Comparison of ENCODE assay signal across 8 mouse cellular contexts in genomic region chr6:37097356-37098155, GRCm38 (mm10).
A peak's percentile ranks its signal among the peaks of the same experiment; 100 is the strongest.
DNase-seq lines count a peak whose midpoint lies in the region; ATAC-seq and TF ChIP-seq lines count a peak whose summit lies in the region.

No protein-coding gene starts in this region.

- 47% methylated on average over 18 of the region's 18 CpGs for WGBS in embryonic facial prominence, embryonic 11.5 days
- 46% methylated on average over 18 of the region's 18 CpGs for WGBS in limb, embryonic 12.5 days

- H3K9me3 ChIP-seq in embryonic facial prominence, embryonic 11.5 days (replicated peaks; ENCODE audit: control insufficient read depth, low read length) = no peaks in the 10 kb centered on the region
- no peaks in the 10 kb centered on the region for H3K9me3 ChIP-seq in limb, embryonic 12.5 days

- H3ac ChIP-seq in myocyte (ENCODE audit: control insufficient read depth, insufficient read length) = no peak overlapping the region

- no peaks in the 10 kb centered on the region for H3K27me3 ChIP-seq in embryonic facial prominence, embryonic 11.5 days (ENCODE audit: control insufficient read depth, insufficient read depth, low read length)
- H3K27me3 ChIP-seq in limb, embryonic 12.5 days = peaks cover 5% of the 10 kb centered on the region; the same call in 1 of the 2 replicates
- no peaks in the 10 kb centered on the region for H3K27me3 ChIP-seq in myocyte (ENCODE audit: control insufficient read depth, insufficient read depth, insufficient read length)
- H3K27me3 ChIP-seq in splenic B cell, adult 2 months (ENCODE audit: control insufficient read depth, insufficient read depth, low read length, poor library complexity, severe bottlenecking) = no peaks in the 10 kb centered on the region

- no peak for ATAC-seq in CD4-positive, CD25-positive, alpha-beta regulatory T cell, adult 4 months
- 0 out of 2 replicates have a peak, but pooled peaks have one; percentile 56 for ATAC-seq in embryonic facial prominence, embryonic 11.5 days (replicated peaks; ENCODE audit: insufficient number of reproducible peaks, low FRiP score, low TSS enrichment, low read depth)
- peak; percentile 63; the same call in 1 of the 2 replicates for ATAC-seq in limb, embryonic 12.5 days (ENCODE audit: insufficient number of reproducible peaks, insufficient read depth, low FRiP score, low TSS enrichment, low read depth)

- peak; percentile 85 for DNase-seq in CD4-positive, CD25-positive, alpha-beta regulatory T cell, adult 2 months (ENCODE audit: low read depth, low spot score)
- DNase-seq in embryonic facial prominence, embryonic 11.5 days (ENCODE audit: low spot score) = peak; percentile 96
- DNase-seq in heart, adult 8-10 months (ENCODE audit: low spot score) = peak; percentile 71
- DNase-seq in kidney, adult 8-10 months = peak; percentile 54 to 84
- peak; percentile 78 for DNase-seq in splenic B cell, adult 2 months (ENCODE audit: low read depth, low spot score)

- H3K4me2 ChIP-seq in embryonic facial prominence, embryonic 11.5 days (ENCODE audit: low read depth, low read length) = no peak overlapping the region
- no peak overlapping the region for H3K4me2 ChIP-seq in limb, embryonic 12.5 days
- peak overlapping the region; percentile 66 for H3K4me2 ChIP-seq in myocyte (ENCODE audit: low read depth)

- no peak for TF ChIP-seq POLR2A in myocyte (IDR thresholded peaks at IDR 0.05; ENCODE audit: insufficient read length, low read depth)

- no peaks in the 10 kb centered on the region for H3K4me1 ChIP-seq in embryonic facial prominence, embryonic 11.5 days (ENCODE audit: control insufficient read depth, insufficient read depth, low read length)
- peaks cover 3% of the 10 kb centered on the region; the same call in 1 of the 2 replicates for H3K4me1 ChIP-seq in limb, embryonic 12.5 days (replicated peaks)

- H3K4me3 ChIP-seq in embryonic facial prominence, embryonic 11.5 days (ENCODE audit: low read depth, low read length) = no peak overlapping the region
- no peak overlapping the region for H3K4me3 ChIP-seq in limb, embryonic 12.5 days (replicated peaks)
- H3K4me3 ChIP-seq in myocyte = no peak overlapping the region

- no peaks in the 10 kb centered on the region for H3K79me2 ChIP-seq in myocyte (ENCODE audit: control insufficient read depth, insufficient read depth)

- H3K27ac ChIP-seq in embryonic facial prominence, embryonic 11.5 days (replicated peaks; ENCODE audit: low read depth, low read length) = no peak overlapping the region
- peak overlapping the region; percentile 73 for H3K27ac ChIP-seq in limb, embryonic 12.5 days

- no peak overlapping the region for H3K9ac ChIP-seq in embryonic facial prominence, embryonic 11.5 days (replicated peaks; ENCODE audit: low read length)
- H3K9ac ChIP-seq in limb, embryonic 12.5 days (replicated peaks) = no peak overlapping the region

- no peaks in the 10 kb centered on the region for H3K36me3 ChIP-seq in embryonic facial prominence, embryonic 11.5 days (replicated peaks; ENCODE audit: control insufficient read depth, insufficient read depth, low read depth, low read length)
- H3K36me3 ChIP-seq in limb, embryonic 12.5 days = no peaks in the 10 kb centered on the region
- no peaks in the 10 kb centered on the region for H3K36me3 ChIP-seq in myocyte (ENCODE audit: control insufficient read depth, insufficient read depth)
- H3K36me3 ChIP-seq in splenic B cell, adult 2 months (ENCODE audit: control insufficient read depth, insufficient read depth, low read length, poor library complexity, severe bottlenecking) = no peaks in the 10 kb centered on the region

TF ChIP-seq in myocyte, 11 proteins besides CTCF, POLR2A, EP300 and RAD21:
- TF ChIP-seq MYOD1 (IDR thresholded peaks at IDR 0.05; ENCODE audit: control insufficient read depth in 1 of 3, insufficient read length in 2 of 3, low read depth in 2 of 3) = no peak
- TF ChIP-seq REST (IDR thresholded peaks at IDR 0.05; ENCODE audit: insufficient read depth, insufficient read length) = no peak
- no peak for TF ChIP-seq MAX (IDR thresholded peaks at IDR 0.05; ENCODE audit: low read depth)
- TF ChIP-seq MYOG (IDR thresholded peaks at IDR 0.05; ENCODE audit: control insufficient read depth in 1 of 3, insufficient read depth in 1 of 3, insufficient read length in 2 of 3, low read depth in 2 of 3) = no peak
- TF ChIP-seq E2F4 (IDR thresholded peaks at IDR 0.05; ENCODE audit: insufficient read depth) = no peak
- TF ChIP-seq TCF3 (IDR thresholded peaks at IDR 0.05; ENCODE audit: insufficient read length, low read depth) = no peak
- peak; percentile 19; the same call in 1 of the 2 replicates for TF ChIP-seq CEBPB (IDR thresholded peaks at IDR 0.05; ENCODE audit: insufficient read depth, poor library complexity, severe bottlenecking)
TF ChIP-seq in myocyte: peak in this region for 1.
